Mouse (Mus musculus): ENCODE results near the gene Mei1. TPM values are rescaled to one million over a fixed set of nuclear protein-coding genes. Genes with fewer than 3 reads are reported as not detected.

Gene Mei1
- polyA plus RNA-seq, 1 experiment from 2014 or later = not detected

DNA sequence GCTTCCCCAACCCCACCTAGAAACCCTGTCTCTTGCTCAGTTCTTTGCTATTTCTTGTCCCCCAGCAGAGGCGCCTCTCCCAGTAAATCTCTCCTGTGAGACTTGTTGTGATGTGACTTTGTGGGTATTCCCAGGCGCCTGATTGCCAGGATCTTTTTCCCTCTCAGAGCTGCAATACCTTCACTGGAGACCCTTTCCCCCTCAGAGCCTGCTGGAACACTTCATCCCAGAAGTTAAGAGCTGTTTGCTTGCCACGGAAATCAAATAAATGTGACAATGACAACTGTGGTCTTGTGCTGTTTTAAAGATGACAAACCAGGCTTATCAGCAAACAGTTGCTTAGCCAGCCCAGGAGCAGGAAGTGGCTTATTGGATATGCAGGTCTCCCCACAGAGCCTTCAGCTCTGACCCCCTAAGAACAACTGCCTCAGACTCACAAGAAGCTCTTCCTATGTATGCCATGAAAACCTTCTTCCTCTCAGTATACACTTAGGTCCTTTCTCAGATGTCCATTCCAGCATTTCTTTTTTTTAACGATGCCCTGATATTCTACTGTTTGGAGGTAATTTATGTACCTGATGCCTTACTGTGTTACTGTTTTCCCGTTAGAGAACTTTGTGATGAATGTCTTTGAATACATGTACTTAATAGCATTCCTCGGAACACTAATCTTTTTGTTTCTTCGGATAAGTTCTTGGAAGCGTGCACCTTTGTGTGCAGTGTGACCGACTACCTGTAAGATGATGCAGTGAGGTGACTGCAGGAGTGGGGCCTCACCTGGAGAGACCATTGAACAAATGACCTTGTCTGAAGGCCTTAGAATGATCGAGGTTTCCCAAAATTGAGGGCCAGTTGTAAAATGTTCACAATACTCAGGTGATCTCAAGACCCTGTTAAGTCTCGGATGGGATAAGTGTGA is 76.3 kb downstream of the Mei1 start:
- peak overlapping the region; percentile 68 for H3K4me3 ChIP-seq (ENCODE audit: low read length)
- H3K4me2 ChIP-seq (ENCODE audit: low read depth, low read length) = peak overlapping the region; percentile 49
- 10% methylated on average over 11 of the region's 11 CpGs for WGBS
- peak; percentile 6; the same call in 1 of the 2 replicates for ATAC-seq (ENCODE audit: low read depth)
- peak overlapping the region; percentile 51 for H3K9ac ChIP-seq (ENCODE audit: low read length)
- H3K9me3 ChIP-seq (ENCODE audit: control insufficient read depth, low read length) = no peaks in the 10 kb centered on the region
- H3K27me3 ChIP-seq (ENCODE audit: control insufficient read depth, insufficient read depth, low read depth, low read length) = no peaks in the 10 kb centered on the region
- peaks cover 23% of the 10 kb centered on the region for H3K4me1 ChIP-seq (replicated peaks; ENCODE audit: control insufficient read depth, insufficient read depth, low read length)
- peak overlapping the region; percentile 83 for H3K27ac ChIP-seq (ENCODE audit: low read length)
- no peaks in the 10 kb centered on the region for H3K36me3 ChIP-seq (ENCODE audit: control insufficient read depth, insufficient read depth, low read length)

DNA sequence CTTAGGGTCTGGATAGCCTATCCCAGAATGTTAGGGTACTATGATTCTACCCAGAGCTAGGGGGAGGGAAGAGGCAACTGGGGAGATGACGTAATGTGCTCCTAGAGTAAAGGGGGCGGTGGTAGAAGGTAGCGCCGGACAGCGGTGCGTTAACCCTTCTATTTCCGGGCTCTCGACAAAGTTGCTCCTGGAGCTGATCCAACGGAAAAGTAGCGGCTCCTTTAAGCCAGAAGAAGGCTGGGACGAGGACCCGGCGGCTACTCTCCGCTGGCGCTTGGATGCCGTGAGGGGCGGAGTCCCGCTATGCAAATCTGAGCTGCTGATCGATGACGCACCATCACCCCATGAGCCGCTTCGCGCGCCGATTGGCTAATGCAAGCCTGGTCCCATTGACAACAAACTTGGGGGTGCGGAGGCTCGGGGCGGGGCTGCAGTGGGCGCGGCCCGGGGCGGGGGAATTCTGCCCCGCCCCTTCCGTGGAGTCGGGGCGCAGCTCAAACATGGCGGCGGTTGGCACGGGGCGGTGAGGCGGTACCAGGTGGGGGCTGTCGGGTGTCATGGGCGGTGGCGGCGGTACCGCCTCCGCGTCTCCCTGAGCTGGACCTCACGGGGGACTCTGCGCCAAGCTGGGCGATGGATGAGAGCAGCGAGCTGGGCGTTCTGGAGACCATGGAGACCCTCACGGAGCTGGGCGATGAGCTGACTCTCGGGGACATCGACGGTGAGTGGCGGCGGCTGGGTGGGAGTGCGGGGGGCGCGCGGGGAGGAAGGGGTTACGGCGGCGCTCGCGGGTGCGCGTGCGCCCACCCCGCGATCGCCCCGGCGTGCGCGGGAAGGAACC is 77.2 kb downstream of the Mei1 start, which contains the start of gene Srebf2:
Gene Srebf2, plus strand, starts transcription at position 412 of the 841 bp plus-strand sequence.
- under 1% methylated on average over 60 of the region's 79 CpGs for WGBS

DNA sequence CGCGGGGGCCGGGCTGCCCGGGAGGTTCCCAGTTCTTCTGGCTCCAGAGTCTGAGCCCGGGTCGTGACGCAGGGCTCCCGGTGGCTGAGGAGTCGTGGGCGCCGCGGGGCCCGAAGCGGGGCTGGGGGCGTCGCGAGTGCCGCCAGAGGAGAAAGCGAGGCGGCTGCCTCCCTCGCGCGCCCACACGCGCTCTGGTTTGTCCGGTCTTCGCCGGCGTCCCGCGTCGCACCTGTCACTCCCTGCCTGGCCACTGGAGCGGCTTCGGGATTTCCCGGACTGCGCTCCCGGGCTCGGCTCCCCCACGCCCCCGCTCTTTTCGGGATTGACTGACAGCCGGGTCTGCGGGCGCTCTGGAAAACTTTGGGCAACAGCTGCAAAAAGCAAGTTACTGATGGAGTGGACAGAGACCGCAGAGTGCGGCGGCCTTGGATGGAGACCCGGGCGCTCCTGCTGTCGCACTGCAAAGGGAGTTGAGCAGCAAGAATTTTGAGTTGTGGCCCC is 77.9 kb downstream of the Mei1 start:
- 0% methylated on average over 24 of the region's 50 CpGs for WGBS
- H3K27ac ChIP-seq (ENCODE audit: low read length) = peak overlapping the region; percentile 83
- H3K9ac ChIP-seq (ENCODE audit: low read length) = peak overlapping the region; percentile 77
- peak overlapping the region; percentile 68 for H3K4me3 ChIP-seq (ENCODE audit: low read length)
- H3K9me3 ChIP-seq (ENCODE audit: control insufficient read depth, low read length) = no peaks in the 10 kb centered on the region
- H3K36me3 ChIP-seq (ENCODE audit: control insufficient read depth, insufficient read depth, low read length) = no peaks in the 10 kb centered on the region
- H3K4me2 ChIP-seq (ENCODE audit: low read depth, low read length) = peak overlapping the region; percentile 83
- peak; percentile 15 for ATAC-seq (ENCODE audit: low read depth)
- H3K4me1 ChIP-seq (replicated peaks; ENCODE audit: control insufficient read depth, insufficient read depth, low read length) = peaks cover 23% of the 10 kb centered on the region
- no peaks in the 10 kb centered on the region for H3K27me3 ChIP-seq (ENCODE audit: control insufficient read depth, insufficient read depth, low read depth, low read length)

More for the DNA sequence above, 77.2 kb downstream of the Mei1 start, which contains the start of gene Srebf2:
- Histone ChIP-seq H3K9me3 (ENCODE audit: control insufficient read depth, low read length) (no peaks in the 10 kb centered on the region), H3K36me3 (ENCODE audit: control insufficient read depth, insufficient read depth, low read length) (no peaks in the 10 kb centered on the region), H3K27me3 (ENCODE audit: control insufficient read depth, insufficient read depth, low read depth, low read length) (no peaks in the 10 kb centered on the region), H3K4me3 (ENCODE audit: low read length) (peak within 1 kb of the TSS; percentile 68), H3K27ac (ENCODE audit: low read length) (peak within 1 kb of the TSS; percentile 83), H3K9ac (ENCODE audit: low read length) (peak within 1 kb of the TSS; percentile 77), H3K4me1 (replicated peaks; ENCODE audit: control insufficient read depth, insufficient read depth, low read length) (peaks cover 23% of the 10 kb centered on the region), H3K4me2 (ENCODE audit: low read depth, low read length) (peak within 1 kb of the TSS; percentile 83)
- ATAC-seq (ENCODE audit: low read depth) = peak; percentile 97

DNA sequence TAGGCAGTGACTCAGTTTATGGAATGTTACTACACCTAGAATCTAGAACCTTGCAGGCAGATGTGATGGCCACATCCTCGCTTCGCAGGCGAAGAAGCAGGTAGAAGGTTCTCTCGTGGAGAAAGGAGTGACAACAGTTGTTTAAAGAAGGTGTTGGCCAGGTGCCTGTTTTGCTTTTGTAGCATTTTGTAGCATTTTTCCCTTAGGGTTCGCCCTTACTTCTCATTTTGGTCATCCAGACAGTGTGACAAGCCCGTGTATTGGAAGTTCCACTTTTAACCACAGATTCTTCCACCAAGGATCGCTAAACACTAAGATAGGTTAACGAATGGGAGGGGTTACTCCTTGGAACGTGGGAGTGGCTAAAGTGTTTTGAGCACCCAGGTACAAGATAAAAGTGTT is 78.7 kb downstream of the Mei1 start:
- Histone ChIP-seq H3K4me3 (ENCODE audit: low read length) (peak overlapping the region; percentile 68), H3K27ac (ENCODE audit: low read length) (peak overlapping the region; percentile 83)
- WGBS = 16% methylated on average over 9 of the region's 9 CpGs

GRCm38 (mm10) chr15:82150042-82150441 is 80.2 kb downstream of the Mei1 start:
- no peaks in the 10 kb centered on the region for H3K27me3 ChIP-seq (ENCODE audit: control insufficient read depth, insufficient read depth, low read depth, low read length)
- H3K27ac ChIP-seq (ENCODE audit: low read length) = no peak overlapping the region
- no peak for ATAC-seq (ENCODE audit: low read depth)
- no peak overlapping the region for H3K4me3 ChIP-seq (ENCODE audit: low read length)
- no peak overlapping the region for H3K9ac ChIP-seq (ENCODE audit: low read length)
- H3K4me1 ChIP-seq (replicated peaks; ENCODE audit: control insufficient read depth, insufficient read depth, low read length) = peaks cover 26% of the 10 kb centered on the region
- H3K4me2 ChIP-seq (ENCODE audit: low read depth, low read length) = no peak overlapping the region
- H3K36me3 ChIP-seq (ENCODE audit: control insufficient read depth, insufficient read depth, low read length) = no peaks in the 10 kb centered on the region
- H3K9me3 ChIP-seq (ENCODE audit: control insufficient read depth, low read length) = no peaks in the 10 kb centered on the region

More for the DNA sequence above, 78.7 kb downstream of the Mei1 start:
- H3K9ac ChIP-seq (ENCODE audit: low read length) = peak overlapping the region; percentile 77
- H3K4me2 ChIP-seq (ENCODE audit: low read depth, low read length) = peak overlapping the region; percentile 83
- H3K36me3 ChIP-seq (ENCODE audit: control insufficient read depth, insufficient read depth, low read length) = no peaks in the 10 kb centered on the region
- H3K27me3 ChIP-seq (ENCODE audit: control insufficient read depth, insufficient read depth, low read depth, low read length) = no peaks in the 10 kb centered on the region
- no peak for ATAC-seq (ENCODE audit: low read depth)
- H3K4me1 ChIP-seq (replicated peaks; ENCODE audit: control insufficient read depth, insufficient read depth, low read length) = peaks cover 24% of the 10 kb centered on the region
- no peaks in the 10 kb centered on the region for H3K9me3 ChIP-seq (ENCODE audit: control insufficient read depth, low read length)

GRCm38 (mm10) chr15:82151176-82151575 is 81.4 kb downstream of the Mei1 start:
- no peak for ATAC-seq (ENCODE audit: low read depth)
- Histone ChIP-seq H3K9ac (ENCODE audit: low read length) (no peak overlapping the region), H3K4me2 (ENCODE audit: low read depth, low read length) (no peak overlapping the region), H3K36me3 (ENCODE audit: control insufficient read depth, insufficient read depth, low read length) (no peaks in the 10 kb centered on the region), H3K4me1 (replicated peaks; ENCODE audit: control insufficient read depth, insufficient read depth, low read length) (peaks cover 20% of the 10 kb centered on the region), H3K27ac (ENCODE audit: low read length) (no peak overlapping the region), H3K4me3 (ENCODE audit: low read length) (no peak overlapping the region), H3K27me3 (ENCODE audit: control insufficient read depth, insufficient read depth, low read depth, low read length) (no peaks in the 10 kb centered on the region), H3K9me3 (ENCODE audit: control insufficient read depth, low read length) (no peaks in the 10 kb centered on the region)
- WGBS = 87% methylated on average over 4 of the region's 4 CpGs

- no peaks in the 10 kb centered on the region for H3K36me3 ChIP-seq (ENCODE audit: control insufficient read depth, insufficient read depth, low read length)
- no peak overlapping the region for H3K4me2 ChIP-seq (ENCODE audit: low read depth, low read length)
- ATAC-seq (ENCODE audit: low read depth) = no peak
- H3K4me3 ChIP-seq (ENCODE audit: low read length) = no peak overlapping the region
- H3K27ac ChIP-seq (ENCODE audit: low read length) = no peak overlapping the region
- peaks cover 17% of the 10 kb centered on the region for H3K4me1 ChIP-seq (replicated peaks; ENCODE audit: control insufficient read depth, insufficient read depth, low read length)
- H3K9me3 ChIP-seq (ENCODE audit: control insufficient read depth, low read length) = no peaks in the 10 kb centered on the region
- no peaks in the 10 kb centered on the region for H3K27me3 ChIP-seq (ENCODE audit: control insufficient read depth, insufficient read depth, low read depth, low read length)
- H3K9ac ChIP-seq (ENCODE audit: low read length) = no peak overlapping the region
- WGBS = 79% methylated on average over 12 of the region's 12 CpGs
Observed at GRCm38 (mm10) chr15:82152022-82152421, 82.2 kb downstream of the Mei1 start.

GRCm38 (mm10) chr15:82152435-82152834 is 82.6 kb downstream of the Mei1 start:
- Histone ChIP-seq H3K9me3 (ENCODE audit: control insufficient read depth, low read length) (no peaks in the 10 kb centered on the region), H3K4me3 (ENCODE audit: low read length) (no peak overlapping the region), H3K36me3 (ENCODE audit: control insufficient read depth, insufficient read depth, low read length) (no peaks in the 10 kb centered on the region), H3K4me2 (ENCODE audit: low read depth, low read length) (no peak overlapping the region), H3K27me3 (ENCODE audit: control insufficient read depth, insufficient read depth, low read depth, low read length) (no peaks in the 10 kb centered on the region), H3K4me1 (replicated peaks; ENCODE audit: control insufficient read depth, insufficient read depth, low read length) (peaks cover 17% of the 10 kb centered on the region), H3K27ac (ENCODE audit: low read length) (no peak overlapping the region), H3K9ac (ENCODE audit: low read length) (no peak overlapping the region)
- WGBS = 80% methylated on average over 7 of the region's 7 CpGs
- no peak for ATAC-seq (ENCODE audit: low read depth)

DNA sequence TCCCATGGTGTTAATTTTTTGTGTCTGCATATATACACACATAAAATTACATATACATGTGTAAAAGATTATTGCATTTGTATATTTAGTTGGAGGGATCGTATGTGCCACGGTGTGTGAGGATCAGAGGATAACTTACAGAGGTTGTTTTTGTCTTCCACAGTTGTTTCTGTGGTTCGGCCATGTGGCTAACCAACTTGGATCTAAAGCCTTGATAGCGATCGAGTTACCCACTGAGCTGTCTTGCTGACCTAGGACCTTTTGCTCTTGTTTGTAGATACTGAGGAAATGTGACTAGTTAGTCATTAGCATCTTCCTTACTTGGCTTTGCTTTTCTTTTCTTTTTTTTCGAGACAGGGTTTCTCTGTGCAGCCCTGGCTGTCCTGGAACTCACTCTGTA is 86.5 kb downstream of the Mei1 start:
- Histone ChIP-seq H3K9ac (ENCODE audit: low read length) (no peak overlapping the region), H3K9me3 (ENCODE audit: control insufficient read depth, low read length) (no peaks in the 10 kb centered on the region), H3K4me1 (replicated peaks; ENCODE audit: control insufficient read depth, insufficient read depth, low read length) (peaks cover 34% of the 10 kb centered on the region), H3K4me2 (ENCODE audit: low read depth, low read length) (no peak overlapping the region), H3K36me3 (ENCODE audit: control insufficient read depth, insufficient read depth, low read length) (no peaks in the 10 kb centered on the region), H3K27me3 (ENCODE audit: control insufficient read depth, insufficient read depth, low read depth, low read length) (no peaks in the 10 kb centered on the region), H3K4me3 (ENCODE audit: low read length) (no peak overlapping the region), H3K27ac (ENCODE audit: low read length) (no peak overlapping the region)
- WGBS = 88% methylated on average over 6 of the region's 6 CpGs
- no peak for ATAC-seq (ENCODE audit: low read depth)

All from lung, embryonic 16.5 days (tissue).